Mouse (Mus musculus) lung, embryonic 14.5 days (tissue): Measurements from ENCODE around the gene Add2. TPM values are rescaled to one million over a fixed set of nuclear protein-coding genes. Genes with fewer than 3 reads are reported as not detected.

Source experiments
- ATAC-seq: fragments of 200-750 bp; cut with Nextera tagmentation; 2 replicates; pipeline ENCODE4 v1.8.0; 2017; ENCODE audit warnings: mild to moderate bottlenecking, moderate TSS enrichment, moderate library complexity; ENCODE audit not compliant: insufficient read depth
- DNase-seq: peaks from one replicate; pipeline ENCODE4 v3.0.0-alpha.2; 2015
- H3K27ac ChIP-seq: fragments of 300-500 bp; sonication (generic); 2 replicates; pipeline ENCODE4 v1.5.1; 2014; ENCODE audit warnings: low read depth, mild to moderate bottlenecking, moderate library complexity
- H3K27me3 ChIP-seq: fragments of 300-500 bp; sonication (generic); 2 replicates; pipeline ENCODE4 v1.6.1; 2014; ENCODE audit warnings: low read length, control low read depth; ENCODE audit not compliant: insufficient read depth
- H3K36me3 ChIP-seq: fragments of 300-500 bp; sonication (generic); 2 replicates; pipeline ENCODE4 v1.6.1; 2014; ENCODE audit warnings: control low read depth; ENCODE audit not compliant: insufficient read depth
- H3K4me1 ChIP-seq: fragments of 300-500 bp; sonication (generic); 2 replicates; pipeline ENCODE4 v1.6.1; 2014; ENCODE audit warnings: antibody characterized with exemption, control low read depth; ENCODE audit not compliant: insufficient read depth
- H3K4me2 ChIP-seq: fragments of 300-500 bp; sonication (generic); 2 replicates; pipeline ENCODE4 v1.6.1; 2014; ENCODE audit warnings: mild to moderate bottlenecking
- H3K4me3 ChIP-seq: fragments of 300-500 bp; sonication (generic); 2 replicates; pipeline ENCODE4 v1.5.1; 2014; ENCODE audit warnings: low read depth, low read length
- H3K9ac ChIP-seq: fragments of 300-500 bp; sonication (generic); 2 replicates; pipeline ENCODE4 v1.6.1; 2014
- H3K9me3 ChIP-seq: fragments of 300-500 bp; sonication (generic); 2 replicates; pipeline ENCODE4 v1.6.1; 2016; ENCODE audit warnings: low read depth, low read length, control low read depth
- CTCF ChIP-seq: IDR thresholded peaks from 2 replicates; pipeline ENCODE4 v1.5.1; 2016; ENCODE audit warnings: antibody characterized with exemption, low read depth
- WGBS: fragments of 180-500 bp; shearing (Covaris S2); extraction: QIAGEN DNeasy Blood & Tissue Kit; methylation state at CpG from one replicate; pipeline ENCODE4 v1.1.7; 2014; 5-methylcytosine and 5-hydroxymethylcytosine counted together
- polyA plus RNA-seq: library from polyadenylated mRNA; unstranded; fragments of >200 nt; fragmentation: Nextera tagmentation; extraction: Ambion mirVana; gene quantifications from 2 replicates; pipeline ENCODE4 v1.2.1, GENCODE M21; 2014

Add2 gene
- polyA plus RNA-seq, 1 experiment from 2014 or later, result 2.2 TPM

GRCm38 (mm10) chr6:86167851-86168250, 139.4 kb downstream of the Add2 start:
- no peaks in the 10 kb centered on the region for H3K27me3 ChIP-seq
- H3K27ac ChIP-seq, result no peak overlapping the region
- H3K9me3 ChIP-seq, result no peaks in the 10 kb centered on the region
- DNase-seq, result no peak
- no peak overlapping the region for H3K4me3 ChIP-seq
- WGBS, result 78% methylated on average over 5 of the region's 5 CpGs
- no peak for ATAC-seq
- H3K4me2 ChIP-seq, result no peak overlapping the region
- no peak for TF ChIP-seq CTCF
- H3K4me1 ChIP-seq, result no peaks in the 10 kb centered on the region
- H3K9ac ChIP-seq, result no peak overlapping the region
- H3K36me3 ChIP-seq, result no peaks in the 10 kb centered on the region

- TF ChIP-seq CTCF, result no peak
- 40% methylated on average over 4 of the region's 4 CpGs for WGBS
- ATAC-seq (no peak), DNase-seq (no peak)
- Histone ChIP-seq H3K27me3 (no peaks in the 10 kb centered on the region), H3K4me2 (no peak overlapping the region), H3K9ac (no peak overlapping the region), H3K36me3 (no peaks in the 10 kb centered on the region), H3K4me1 (no peaks in the 10 kb centered on the region), H3K9me3 (no peaks in the 10 kb centered on the region), H3K4me3 (no peak overlapping the region), H3K27ac (no peak overlapping the region)
Measured at GRCm38 (mm10) chr6:86169166-86169565, 140.7 kb downstream of the Add2 start.

Other genes with a start within 250 kb of the Add2 start
- not detected in 2 replicates for gene Nat8f6, start 207.7 kb upstream of the Add2 start, polyA plus RNA-seq
- not detected in 2 replicates for gene Nat8f5, start 207.7 kb upstream of the Add2 start, polyA plus RNA-seq
- not detected in 2 replicates for gene Nat8, start 196.6 kb upstream of the Add2 start, polyA plus RNA-seq
- gene Nat8f2, start 159.5 kb upstream of the Add2 start, polyA plus RNA-seq, result not detected in 2 replicates
- gene Nat8f4, start 123.8 kb upstream of the Add2 start, polyA plus RNA-seq, result 4.9 and 5.4 TPM in 2 replicates
- 29.1 and 32.8 TPM in 2 replicates for gene Tprkb, start 116.8 kb upstream of the Add2 start, polyA plus RNA-seq
- 2.2 and 3.6 TPM in 2 replicates for gene Nat8f1, start 113.0 kb upstream of the Add2 start, polyA plus RNA-seq
- gene Dusp11, start 67.0 kb upstream of the Add2 start, polyA plus RNA-seq, result 50.0 and 56.3 TPM in 2 replicates
- not detected in 2 replicates for gene Figla, start 12.5 kb upstream of the Add2 start, polyA plus RNA-seq
- 4.4 and 4.9 TPM in 2 replicates for gene Tgfa, start 166.5 kb downstream of the Add2 start, polyA plus RNA-seq